Mouse (Mus musculus): ENCODE results near the gene Tmem9b. TPM values are rescaled to one million over a fixed set of nuclear protein-coding genes. Genes with fewer than 3 reads are reported as not detected.

Tmem9b gene
- polyA plus RNA-seq, 1 experiment from 2014 or later: 28.1 TPM

- Histone ChIP-seq H3K4me1 (ENCODE audit: control insufficient read depth, low read depth, low read length) (no peaks in the 10 kb centered on the region), H3K27ac (ENCODE audit: low read length) (no peak overlapping the region), H3K4me2 (ENCODE audit: low read depth, low read length) (no peak overlapping the region), H3K9ac (ENCODE audit: low read depth, low read length) (no peak overlapping the region), H3K9me3 (replicated peaks; ENCODE audit: control insufficient read depth, low read length) (no peaks in the 10 kb centered on the region; the same call in 1 of the 2 replicates), H3K27me3 (ENCODE audit: control insufficient read depth, insufficient read depth, low read depth, low read length) (no peaks in the 10 kb centered on the region), H3K4me3 (ENCODE audit: low read depth, low read length) (no peak overlapping the region), H3K36me3 (ENCODE audit: control insufficient read depth, insufficient read depth) (no peaks in the 10 kb centered on the region)
- ATAC-seq (ENCODE audit: low read depth): no peak
- 81% methylated on average over 2 of the region's 2 CpGs for WGBS (ENCODE audit: insufficient replicate concordance)
These were observed 30.1 kb downstream of the Tmem9b start for GRCm38 (mm10) chr7:109722618-109723017.

DNA sequence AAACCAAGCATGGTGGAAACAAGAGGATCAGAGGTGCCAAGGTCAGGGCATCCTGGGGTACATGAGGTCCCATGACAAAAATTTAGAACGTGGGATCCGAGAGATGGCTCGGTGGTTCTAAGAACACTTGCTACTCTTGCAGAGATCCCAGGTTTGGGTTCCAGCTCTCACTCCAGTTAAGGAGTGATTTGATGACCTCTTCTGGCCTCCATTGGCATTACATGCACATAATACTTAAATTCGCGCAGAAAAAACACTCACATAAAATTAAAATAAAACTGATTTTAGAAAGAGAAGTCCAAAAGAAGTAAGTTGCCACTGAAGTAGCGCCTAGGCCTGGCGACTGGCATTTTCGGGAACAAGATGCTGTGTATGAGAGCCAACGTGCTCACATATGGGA is 33.4 kb downstream of the Tmem9b start:
- no peaks in the 10 kb centered on the region for H3K4me1 ChIP-seq (ENCODE audit: control insufficient read depth, low read depth, low read length)
- no peak for ATAC-seq (ENCODE audit: low read depth)
- no peak overlapping the region for H3K4me2 ChIP-seq (ENCODE audit: low read depth, low read length)
- H3K9me3 ChIP-seq (replicated peaks; ENCODE audit: control insufficient read depth, low read length): no peaks in the 10 kb centered on the region; the same call in 1 of the 2 replicates
- 49% methylated on average over 9 of the region's 9 CpGs for WGBS (ENCODE audit: insufficient replicate concordance)
- no peaks in the 10 kb centered on the region for H3K27me3 ChIP-seq (ENCODE audit: control insufficient read depth, insufficient read depth, low read depth, low read length)
- no peaks in the 10 kb centered on the region for H3K36me3 ChIP-seq (ENCODE audit: control insufficient read depth, insufficient read depth)
- no peak overlapping the region for H3K4me3 ChIP-seq (ENCODE audit: low read depth, low read length)
- H3K27ac ChIP-seq (ENCODE audit: low read length): no peak overlapping the region
- no peak overlapping the region for H3K9ac ChIP-seq (ENCODE audit: low read depth, low read length)

GRCm38 (mm10) chr7:109713434-109713982 is 39.2 kb downstream of the Tmem9b start:
- no peak overlapping the region for H3K27ac ChIP-seq (ENCODE audit: low read length)
- peaks cover 12% of the 10 kb centered on the region for H3K36me3 ChIP-seq (ENCODE audit: control insufficient read depth, insufficient read depth)
- H3K4me2 ChIP-seq (ENCODE audit: low read depth, low read length): no peak overlapping the region
- ATAC-seq (ENCODE audit: low read depth): no peak
- no peaks in the 10 kb centered on the region for H3K27me3 ChIP-seq (ENCODE audit: control insufficient read depth, insufficient read depth, low read depth, low read length)
- H3K9ac ChIP-seq (ENCODE audit: low read depth, low read length): no peak overlapping the region
- no peaks in the 10 kb centered on the region for H3K4me1 ChIP-seq (ENCODE audit: control insufficient read depth, low read depth, low read length)
- no peaks in the 10 kb centered on the region for H3K9me3 ChIP-seq (replicated peaks; ENCODE audit: control insufficient read depth, low read length)
- H3K4me3 ChIP-seq (ENCODE audit: low read depth, low read length): no peak overlapping the region
- 74% methylated on average over 2 of the region's 2 CpGs for WGBS (ENCODE audit: insufficient replicate concordance)

- ATAC-seq (ENCODE audit: low read depth): no peak
- 87% methylated on average over 7 of the region's 7 CpGs for WGBS (ENCODE audit: insufficient replicate concordance)
- Histone ChIP-seq H3K27ac (ENCODE audit: low read length) (no peak overlapping the region), H3K9me3 (replicated peaks; ENCODE audit: control insufficient read depth, low read length) (no peaks in the 10 kb centered on the region), H3K9ac (ENCODE audit: low read depth, low read length) (no peak overlapping the region), H3K27me3 (ENCODE audit: control insufficient read depth, insufficient read depth, low read depth, low read length) (no peaks in the 10 kb centered on the region), H3K4me3 (ENCODE audit: low read depth, low read length) (no peak overlapping the region), H3K4me2 (ENCODE audit: low read depth, low read length) (no peak overlapping the region), H3K4me1 (ENCODE audit: control insufficient read depth, low read depth, low read length) (no peaks in the 10 kb centered on the region; the same call in 1 of the 2 replicates), H3K36me3 (ENCODE audit: control insufficient read depth, insufficient read depth) (peaks cover 12% of the 10 kb centered on the region)
These were observed 40.5 kb downstream of the Tmem9b start for GRCm38 (mm10) chr7:109712198-109712597.

- H3K9me3 ChIP-seq (replicated peaks; ENCODE audit: control insufficient read depth, low read length): no peaks in the 10 kb centered on the region
- H3K4me2 ChIP-seq (ENCODE audit: low read depth, low read length): no peak overlapping the region
- H3K4me1 ChIP-seq (ENCODE audit: control insufficient read depth, low read depth, low read length): no peaks in the 10 kb centered on the region; the same call in none of the 2 replicates
- H3K9ac ChIP-seq (ENCODE audit: low read depth, low read length): no peak overlapping the region
- H3K36me3 ChIP-seq (ENCODE audit: control insufficient read depth, insufficient read depth): peaks cover 12% of the 10 kb centered on the region
- H3K27me3 ChIP-seq (ENCODE audit: control insufficient read depth, insufficient read depth, low read depth, low read length): no peaks in the 10 kb centered on the region
- 50% methylated on average over 1 of the region's 1 CpGs for WGBS (ENCODE audit: insufficient replicate concordance)
- H3K4me3 ChIP-seq (ENCODE audit: low read depth, low read length): no peak overlapping the region
- H3K27ac ChIP-seq (ENCODE audit: low read length): no peak overlapping the region
- ATAC-seq (ENCODE audit: low read depth): no peak
These were observed 42.6 kb downstream of the Tmem9b start for GRCm38 (mm10) chr7:109710069-109710468.

DNA sequence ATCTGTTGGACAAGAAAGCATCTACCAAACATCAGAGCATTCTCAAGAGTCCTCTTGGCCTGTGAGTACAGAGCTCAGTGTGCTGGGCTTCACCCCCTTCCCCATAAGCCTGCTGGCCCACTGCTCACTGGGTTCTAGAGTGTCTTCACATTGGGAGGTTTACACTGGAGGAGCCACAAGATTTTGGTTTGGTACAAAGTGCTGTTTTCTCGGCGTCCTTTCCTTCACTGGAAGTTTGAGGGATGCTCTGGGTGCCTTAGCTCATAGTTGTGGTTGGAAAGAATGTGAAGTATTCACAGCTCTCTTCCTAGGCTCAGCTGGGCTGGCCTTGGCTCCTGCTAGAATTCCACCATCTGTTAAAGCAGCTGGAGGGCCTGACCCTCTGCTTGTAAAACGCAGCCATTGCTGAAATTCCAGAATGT is 43.7 kb downstream of the Tmem9b start:
- Histone ChIP-seq H3K9ac (ENCODE audit: low read depth, low read length) (no peak overlapping the region), H3K4me2 (ENCODE audit: low read depth, low read length) (no peak overlapping the region), H3K27ac (ENCODE audit: low read length) (no peak overlapping the region), H3K36me3 (ENCODE audit: control insufficient read depth, insufficient read depth) (peaks cover 12% of the 10 kb centered on the region), H3K4me1 (ENCODE audit: control insufficient read depth, low read depth, low read length) (peaks cover 5% of the 10 kb centered on the region), H3K27me3 (ENCODE audit: control insufficient read depth, insufficient read depth, low read depth, low read length) (no peaks in the 10 kb centered on the region), H3K9me3 (replicated peaks; ENCODE audit: control insufficient read depth, low read length) (no peaks in the 10 kb centered on the region), H3K4me3 (ENCODE audit: low read depth, low read length) (no peak overlapping the region)
- 49% methylated on average over 3 of the region's 3 CpGs for WGBS (ENCODE audit: insufficient replicate concordance)
- ATAC-seq (ENCODE audit: low read depth): no peak

DNA sequence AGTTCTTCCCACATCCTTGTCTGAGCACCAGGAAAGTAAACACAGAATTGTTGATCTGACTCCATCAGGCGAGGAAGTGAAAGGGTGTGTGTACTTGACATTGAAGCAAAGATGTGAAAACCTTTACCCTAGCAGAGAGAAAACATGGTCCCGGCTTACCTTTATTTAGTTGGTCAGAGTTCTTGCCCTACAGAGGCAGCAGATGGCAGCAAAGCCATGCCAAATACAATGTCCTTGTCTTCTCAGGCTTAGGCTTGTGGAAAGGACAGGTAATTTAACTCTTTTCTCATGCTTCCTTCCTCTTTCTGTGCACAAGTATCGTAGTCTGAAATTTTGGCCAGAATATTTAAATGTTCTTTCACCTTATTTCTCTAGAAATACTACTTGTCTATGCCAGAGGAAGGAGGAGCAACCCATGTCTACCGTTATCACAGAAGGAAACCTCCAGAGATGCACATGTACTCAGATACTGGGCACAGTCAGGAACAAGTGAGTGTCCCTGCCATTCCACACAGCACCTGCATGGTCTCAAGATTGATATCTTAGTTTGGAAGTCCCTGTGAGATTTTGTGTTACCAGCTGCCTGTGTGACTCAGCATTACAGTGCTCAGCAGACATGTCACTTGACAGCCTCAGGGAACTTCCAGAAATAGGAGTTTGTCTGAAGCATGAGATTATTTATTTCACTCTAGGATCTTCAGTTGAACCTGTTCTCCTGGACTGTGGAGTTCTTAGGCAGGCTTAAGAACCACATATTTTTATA is 45.5 kb downstream of the Tmem9b start:
- no peak for ATAC-seq (ENCODE audit: low read depth)
- Histone ChIP-seq H3K27me3 (ENCODE audit: control insufficient read depth, insufficient read depth, low read depth, low read length) (no peaks in the 10 kb centered on the region), H3K9me3 (replicated peaks; ENCODE audit: control insufficient read depth, low read length) (no peaks in the 10 kb centered on the region), H3K36me3 (ENCODE audit: control insufficient read depth, insufficient read depth) (peaks cover 11% of the 10 kb centered on the region), H3K27ac (ENCODE audit: low read length) (no peak overlapping the region), H3K4me1 (ENCODE audit: control insufficient read depth, low read depth, low read length) (peaks cover 12% of the 10 kb centered on the region), H3K4me2 (ENCODE audit: low read depth, low read length) (no peak overlapping the region), H3K4me3 (ENCODE audit: low read depth, low read length) (no peak overlapping the region), H3K9ac (ENCODE audit: low read depth, low read length) (no peak overlapping the region)
- 36% methylated on average over 4 of the region's 4 CpGs for WGBS (ENCODE audit: insufficient replicate concordance)

DNA sequence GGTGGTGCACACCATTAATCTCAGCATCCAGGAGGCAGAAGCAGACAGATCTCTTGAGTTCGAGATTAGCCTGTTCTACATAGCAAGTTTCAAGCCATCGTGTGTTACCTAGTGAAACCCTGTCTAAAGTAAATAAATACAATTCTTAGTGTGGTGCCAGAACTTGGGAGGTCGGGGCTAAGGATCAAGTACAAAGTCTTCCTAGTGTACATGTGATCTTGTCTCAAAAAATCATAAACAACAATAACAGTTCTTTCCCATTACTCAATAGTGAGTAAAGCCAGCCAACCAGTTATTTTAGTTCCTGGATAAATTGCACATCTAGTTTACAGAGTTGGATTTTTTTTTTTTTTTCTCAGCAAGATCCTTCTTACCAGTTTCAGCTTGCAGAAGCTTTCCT is 48.2 kb downstream of the Tmem9b start:
- Histone ChIP-seq H3K4me3 (ENCODE audit: low read depth, low read length) (peak overlapping the region; percentile 86), H3K4me1 (ENCODE audit: control insufficient read depth, low read depth, low read length) (peaks cover 12% of the 10 kb centered on the region), H3K27me3 (ENCODE audit: control insufficient read depth, insufficient read depth, low read depth, low read length) (no peaks in the 10 kb centered on the region), H3K36me3 (ENCODE audit: control insufficient read depth, insufficient read depth) (peaks cover 3% of the 10 kb centered on the region; the same call in 1 of the 2 replicates), H3K9me3 (replicated peaks; ENCODE audit: control insufficient read depth, low read length) (no peaks in the 10 kb centered on the region), H3K27ac (ENCODE audit: low read length) (no peak overlapping the region), H3K9ac (ENCODE audit: low read depth, low read length) (peak overlapping the region; percentile 86; the same call in 1 of the 2 replicates), H3K4me2 (ENCODE audit: low read depth, low read length) (peak overlapping the region; percentile 85)
- no peak for ATAC-seq (ENCODE audit: low read depth)
- 47% methylated on average over 3 of the region's 3 CpGs for WGBS (ENCODE audit: insufficient replicate concordance)

GRCm38 (mm10) chr7:109704016-109704377 is 48.7 kb downstream of the Tmem9b start:
- Histone ChIP-seq H3K4me1 (ENCODE audit: control insufficient read depth, low read depth, low read length) (peaks cover 12% of the 10 kb centered on the region), H3K36me3 (ENCODE audit: control insufficient read depth, insufficient read depth) (no peaks in the 10 kb centered on the region; the same call in 1 of the 2 replicates), H3K9ac (ENCODE audit: low read depth, low read length) (peak overlapping the region; percentile 86), H3K4me2 (ENCODE audit: low read depth, low read length) (peak overlapping the region; percentile 85), H3K4me3 (ENCODE audit: low read depth, low read length) (peak overlapping the region; percentile 86), H3K27me3 (ENCODE audit: control insufficient read depth, insufficient read depth, low read depth, low read length) (no peaks in the 10 kb centered on the region), H3K9me3 (replicated peaks; ENCODE audit: control insufficient read depth, low read length) (no peaks in the 10 kb centered on the region), H3K27ac (ENCODE audit: low read length) (peak overlapping the region; percentile 67)
- ATAC-seq (ENCODE audit: low read depth): peak; percentile 50
- WGBS (ENCODE audit: insufficient replicate concordance): 2% methylated on average over 17 of the region's 17 CpGs

All from liver, embryonic 16.5 days (tissue).